Mouse (Mus musculus) lung, postnatal 0 days (tissue): ENCODE results near the gene Arl4a. TPM values are rescaled to one million over a fixed set of nuclear protein-coding genes. Genes with fewer than 3 reads are reported as not detected.

Experiments used
- ATAC-seq: fragments of 200-750 bp; cut with Nextera tagmentation; 2 replicates; pipeline ENCODE4 v1.8.0; 2017; ENCODE audit warnings: moderate library complexity
- DNase-seq: peaks from one replicate; pipeline ENCODE4 v3.0.0-alpha.2; 2016; ENCODE audit warnings: low spot score
- H3K27ac ChIP-seq: fragments of 300-500 bp; sonication (generic); 2 replicates; pipeline ENCODE4 v1.5.1; 2014; ENCODE audit warnings: antibody characterized with exemption, mild to moderate bottlenecking, low read length, mixed read lengths
- H3K27me3 ChIP-seq: fragments of 300-500 bp; sonication (generic); replicated peaks from 2 replicates; pipeline ENCODE4 v1.6.1; 2014; ENCODE audit warnings: low read length, mixed read lengths; ENCODE audit not compliant: insufficient read depth
- H3K36me3 ChIP-seq: fragments of 300-500 bp; sonication (generic); 2 replicates; pipeline ENCODE4 v1.6.1; 2014; ENCODE audit warnings: low read length, mixed read lengths; ENCODE audit not compliant: insufficient read depth
- H3K4me1 ChIP-seq: fragments of 300-500 bp; sonication (generic); 2 replicates; pipeline ENCODE4 v1.6.1; 2014; ENCODE audit warnings: antibody characterized with exemption, low read depth, low read length, mixed read lengths; ENCODE audit not compliant: insufficient read depth
- H3K4me2 ChIP-seq: fragments of 300-500 bp; sonication (generic); replicated peaks from 2 replicates; pipeline ENCODE4 v1.6.1; 2014; ENCODE audit warnings: low read depth, mild to moderate bottlenecking, low read length, moderate library complexity, mixed read lengths
- H3K4me3 ChIP-seq: fragments of 300-500 bp; sonication (generic); 2 replicates; pipeline ENCODE4 v1.5.1; 2014; ENCODE audit warnings: low read depth, low read length
- H3K9ac ChIP-seq: fragments of 300-500 bp; sonication (generic); replicated peaks from 2 replicates; pipeline ENCODE4 v1.6.1; 2014; ENCODE audit warnings: low read depth, mild to moderate bottlenecking
- H3K9me3 ChIP-seq: fragments of 300-500 bp; sonication (generic); 2 replicates; pipeline ENCODE4 v1.6.1; 2016; ENCODE audit warnings: low read length, mixed read lengths
- CTCF ChIP-seq: IDR thresholded peaks from 2 replicates; pipeline ENCODE4 v1.5.1; 2016; ENCODE audit warnings: antibody characterized with exemption, mild to moderate bottlenecking
- EP300 ChIP-seq: IDR thresholded peaks from 2 replicates; pipeline ENCODE4 v1.6.1; 2016; ENCODE audit warnings: antibody characterized with exemption, mild to moderate bottlenecking, control low read depth
- WGBS: fragments of 180-500 bp; shearing (Covaris S2); extraction: QIAGEN DNeasy Blood & Tissue Kit; methylation state at CpG from one replicate; pipeline ENCODE4 v1.1.7; 2014; 5-methylcytosine and 5-hydroxymethylcytosine counted together
- polyA plus RNA-seq: library from polyadenylated mRNA; unstranded; fragments of >200 nt; fragmentation: Nextera tagmentation; extraction: Ambion mirVana; gene quantifications from 2 replicates; pipeline ENCODE4 v1.2.1, GENCODE M21; 2015

Gene Arl4a
- 42.2 and 48.7 TPM in 2 replicates for polyA plus RNA-seq

DNA sequence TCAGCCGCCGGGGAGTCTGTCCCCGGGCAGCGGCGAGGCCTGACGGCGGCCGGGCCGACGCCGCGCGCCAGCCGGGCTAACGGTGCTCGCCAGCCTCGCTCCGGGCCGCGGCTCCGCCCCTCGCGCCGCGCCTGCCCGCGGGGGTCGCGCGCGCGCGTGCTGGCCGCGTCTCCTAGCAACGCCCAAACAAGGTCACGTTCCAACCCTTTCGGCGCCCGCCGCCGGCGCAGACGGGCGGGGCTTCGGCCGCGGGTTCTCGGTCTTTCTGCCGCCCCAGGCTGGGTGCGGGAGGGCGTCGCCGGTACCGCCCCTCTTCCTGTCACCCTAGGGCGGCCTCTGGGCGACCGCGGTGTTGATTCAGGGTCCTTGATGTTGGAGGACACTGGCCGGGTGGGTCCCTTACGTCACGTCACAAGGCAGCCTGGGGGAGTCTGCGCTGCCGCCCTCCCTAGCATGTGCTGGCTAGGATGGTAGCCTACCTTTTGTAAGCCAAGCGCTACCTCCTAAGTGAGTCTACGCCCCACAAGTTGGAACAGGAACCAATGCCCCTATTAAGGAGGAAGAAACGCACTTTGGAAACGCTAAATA, at the start of gene Arl4a:
Gene Arl4a (minus strand): TSS at position 150 of the 588 bp plus-strand sequence.
- DNase-seq (peak; percentile 95), ATAC-seq (peak; percentile 88)
- under 1% methylated on average over 40 of the region's 68 CpGs for WGBS

DNA sequence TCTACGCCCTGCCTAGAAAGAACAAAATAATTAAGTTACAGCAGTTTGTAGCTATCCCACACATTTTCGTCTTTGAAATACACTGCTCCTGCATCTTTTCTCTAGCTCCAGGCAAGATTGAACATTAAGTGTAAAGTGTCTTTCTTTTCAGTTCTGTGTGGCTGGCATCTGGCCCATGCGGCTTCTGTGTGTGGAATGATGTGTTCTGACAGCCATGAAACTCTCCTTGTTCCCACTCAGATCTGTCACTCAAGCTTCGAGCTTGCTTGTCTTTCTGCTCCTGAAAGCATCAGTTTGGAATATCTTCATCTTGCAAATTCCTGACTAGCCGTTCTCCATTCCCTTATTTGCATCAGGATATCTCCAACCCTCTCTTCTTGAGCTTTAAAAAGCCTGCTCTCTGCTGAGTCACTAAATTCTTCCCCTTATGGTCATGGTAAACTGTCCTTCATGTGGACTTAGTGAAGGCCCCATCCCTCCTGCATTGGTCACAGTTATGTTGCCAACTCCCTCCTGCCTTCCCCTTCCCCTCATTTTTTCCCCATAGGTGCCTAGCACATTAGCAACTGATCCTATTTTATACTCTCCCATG, 48.0 kb upstream of the Arl4a start:
- Histone ChIP-seq H3K4me2 (no peak overlapping the region), H3K27me3 (no peaks in the 10 kb centered on the region), H3K27ac (no peak overlapping the region), H3K4me1 (no peaks in the 10 kb centered on the region), H3K9ac (no peak overlapping the region), H3K9me3 (no peaks in the 10 kb centered on the region), H3K4me3 (no peak overlapping the region), H3K36me3 (no peaks in the 10 kb centered on the region)
- ATAC-seq, result no peak
- 59% methylated on average over 5 of the region's 5 CpGs for WGBS
- DNase-seq, result no peak
- no peak for TF ChIP-seq EP300
- no peak for TF ChIP-seq CTCF

More for the DNA sequence above, at the start of gene Arl4a:
- TF ChIP-seq EP300 (no peak), CTCF (0 out of 2 replicates have a peak, but pooled peaks have one; percentile 4)
- peaks cover 6% of the 10 kb centered on the region; the same call in 1 of the 2 replicates for H3K4me1 ChIP-seq
- no peaks in the 10 kb centered on the region for H3K9me3 ChIP-seq
- H3K4me2 ChIP-seq, result peak within 1 kb of the TSS; percentile 69
- H3K9ac ChIP-seq, result peak within 1 kb of the TSS; percentile 81
- no peaks in the 10 kb centered on the region for H3K36me3 ChIP-seq
- peak within 1 kb of the TSS; percentile 95 for H3K27ac ChIP-seq
- H3K27me3 ChIP-seq, result no peaks in the 10 kb centered on the region
- H3K4me3 ChIP-seq, result peak within 1 kb of the TSS; percentile 86

DNA sequence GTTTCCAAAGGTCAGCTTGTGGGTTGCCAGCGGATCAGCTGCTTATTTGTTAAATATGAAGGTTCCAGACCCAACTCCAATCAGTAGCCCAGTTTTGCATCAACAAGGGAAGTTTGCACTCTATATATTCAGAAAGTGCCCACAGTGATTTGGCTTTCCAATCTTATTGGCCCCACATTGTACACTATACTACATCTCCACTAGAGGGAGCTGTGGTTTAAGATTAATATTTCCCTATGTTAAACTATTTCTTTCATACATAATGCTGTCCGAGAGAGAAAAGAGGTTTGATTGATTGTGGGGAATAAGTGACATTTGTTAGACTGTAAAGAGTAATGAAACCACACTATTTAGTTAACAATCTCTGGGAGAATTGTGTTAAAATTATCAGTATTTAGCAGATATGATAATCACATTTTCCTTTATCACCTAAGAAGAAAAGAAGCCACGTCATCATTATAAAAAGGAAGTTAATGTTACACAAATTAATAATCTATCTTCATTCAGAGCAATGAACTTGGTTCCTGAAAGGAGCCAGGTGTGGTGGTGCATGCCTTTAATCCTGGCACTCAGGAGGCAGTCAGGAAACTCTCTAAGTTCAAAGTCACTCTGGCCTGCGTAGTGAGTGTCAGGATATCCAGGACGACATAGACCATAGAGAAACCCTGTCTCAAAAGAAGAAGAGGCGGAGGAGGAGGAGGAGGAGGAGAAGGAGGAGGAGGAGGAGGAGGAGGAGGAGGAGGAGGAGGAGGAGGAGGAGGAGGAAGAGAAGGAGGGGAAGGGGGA, 44.8 kb upstream of the Arl4a start:
- peak; percentile 67 for DNase-seq
- Histone ChIP-seq H3K9me3 (no peaks in the 10 kb centered on the region), H3K36me3 (no peaks in the 10 kb centered on the region), H3K4me2 (no peak overlapping the region), H3K27ac (no peak overlapping the region), H3K4me1 (no peaks in the 10 kb centered on the region), H3K27me3 (no peaks in the 10 kb centered on the region), H3K4me3 (no peak overlapping the region), H3K9ac (no peak overlapping the region)
- no peak for ATAC-seq
- TF ChIP-seq EP300 (no peak), CTCF (peak; percentile 76)
- WGBS, result 35% methylated on average over 6 of the region's 6 CpGs

GRCm38 (mm10) chr12:40082048-40082447, 44.2 kb upstream of the Arl4a start:
- 32% methylated on average over 5 of the region's 5 CpGs for WGBS
- no peaks in the 10 kb centered on the region for H3K4me1 ChIP-seq
- no peak overlapping the region for H3K4me3 ChIP-seq
- TF ChIP-seq CTCF (no peak), EP300 (no peak)
- H3K36me3 ChIP-seq, result no peaks in the 10 kb centered on the region
- H3K9ac ChIP-seq, result no peak overlapping the region
- no peak for ATAC-seq
- H3K9me3 ChIP-seq, result no peaks in the 10 kb centered on the region
- no peak for DNase-seq
- no peaks in the 10 kb centered on the region for H3K27me3 ChIP-seq
- no peak overlapping the region for H3K4me2 ChIP-seq
- H3K27ac ChIP-seq, result no peak overlapping the region

GRCm38 (mm10) chr12:40073660-40074059, 35.8 kb upstream of the Arl4a start:
- Histone ChIP-seq H3K27me3 (no peaks in the 10 kb centered on the region), H3K4me2 (no peak overlapping the region), H3K36me3 (no peaks in the 10 kb centered on the region), H3K27ac (no peak overlapping the region), H3K9ac (no peak overlapping the region), H3K4me3 (no peak overlapping the region), H3K9me3 (no peaks in the 10 kb centered on the region), H3K4me1 (no peaks in the 10 kb centered on the region)
- TF ChIP-seq EP300 (no peak), CTCF (peak; percentile 40)
- 40% methylated on average over 5 of the region's 5 CpGs for WGBS
- ATAC-seq (peak; percentile 78), DNase-seq (peak; percentile 91)

- no peaks in the 10 kb centered on the region for H3K36me3 ChIP-seq
- WGBS, result 51% methylated on average over 1 of the region's 1 CpGs
- H3K4me2 ChIP-seq, result no peak overlapping the region
- no peaks in the 10 kb centered on the region for H3K27me3 ChIP-seq
- ATAC-seq (no peak), DNase-seq (no peak)
- H3K27ac ChIP-seq, result no peak overlapping the region
- no peaks in the 10 kb centered on the region for H3K4me1 ChIP-seq
- H3K4me3 ChIP-seq, result no peak overlapping the region
- no peak overlapping the region for H3K9ac ChIP-seq
- no peak for TF ChIP-seq EP300
- no peak for TF ChIP-seq CTCF
- no peaks in the 10 kb centered on the region for H3K9me3 ChIP-seq
These were observed 9.2 kb upstream of the Arl4a start for GRCm38 (mm10) chr12:40047024-40047423.
